Mouse (Mus musculus): ENCODE measurements around the gene Tmem222.

Gene Tmem222

GRCm38 (mm10) chr4:133251214-133251613 is 26.4 kb downstream of the Tmem222 start:
- DNase-seq (ENCODE audit: low read depth), result no peak

GRCm38 (mm10) chr4:133250609-133251008 is 27.0 kb downstream of the Tmem222 start:
- DNase-seq (ENCODE audit: low read depth), result peak; percentile 46

- DNase-seq (ENCODE audit: low read depth), result peak; percentile 52
Measured at GRCm38 (mm10) chr4:133247806-133248449, 29.7 kb downstream of the Tmem222 start.

GRCm38 (mm10) chr4:133247072-133247471 is 30.5 kb downstream of the Tmem222 start:
- DNase-seq (ENCODE audit: low read depth), result no peak

- DNase-seq (ENCODE audit: low read depth), result peak; percentile 91
Measured at GRCm38 (mm10) chr4:133244289-133244688, 33.3 kb downstream of the Tmem222 start.

- DNase-seq (ENCODE audit: low read depth), result no peak
Measured at GRCm38 (mm10) chr4:133243538-133243937, 34.1 kb downstream of the Tmem222 start.

GRCm38 (mm10) chr4:133242710-133243109 is 34.9 kb downstream of the Tmem222 start:
- no peak for DNase-seq (ENCODE audit: low read depth)

GRCm38 (mm10) chr4:133241910-133242309 is 35.7 kb downstream of the Tmem222 start:
- peak; percentile 43 for DNase-seq (ENCODE audit: low read depth)

- DNase-seq (ENCODE audit: low read depth), result peak; percentile 93
Measured at GRCm38 (mm10) chr4:133240934-133241908, 36.4 kb downstream of the Tmem222 start.

- peak; percentile 90 for DNase-seq (ENCODE audit: low read depth)
Measured at GRCm38 (mm10) chr4:133240490-133240921, 37.1 kb downstream of the Tmem222 start, which contains the start of gene Map3k6. Gene Map3k6, plus strand, starts transcription at chr4:133240818.

- peak; percentile 91 for DNase-seq (ENCODE audit: low read depth)
Measured at GRCm38 (mm10) chr4:133237911-133238310, 39.7 kb downstream of the Tmem222 start.

- DNase-seq (ENCODE audit: low read depth), result peak; percentile 54
Measured at GRCm38 (mm10) chr4:133235415-133235814, 42.2 kb downstream of the Tmem222 start.

GRCm38 (mm10) chr4:133234771-133235170 is 42.8 kb downstream of the Tmem222 start:
- DNase-seq (ENCODE audit: low read depth), result no peak

GRCm38 (mm10) chr4:133233285-133233976 is 44.2 kb downstream of the Tmem222 start:
- DNase-seq (ENCODE audit: low read depth), result peak; percentile 74

- DNase-seq (ENCODE audit: low read depth), result no peak
Measured at GRCm38 (mm10) chr4:133229582-133229981, 48.0 kb downstream of the Tmem222 start.

- peak; percentile 34 for DNase-seq (ENCODE audit: low read depth)
Measured at GRCm38 (mm10) chr4:133227636-133228035, 50.0 kb downstream of the Tmem222 start.

- DNase-seq (ENCODE audit: low read depth), result no peak
Measured at GRCm38 (mm10) chr4:133226073-133226472, 51.5 kb downstream of the Tmem222 start.

GRCm38 (mm10) chr4:133223875-133224274 is 53.7 kb downstream of the Tmem222 start:
- no peak for DNase-seq (ENCODE audit: low read depth)

GRCm38 (mm10) chr4:133221701-133222100 is 55.9 kb downstream of the Tmem222 start:
- no peak for DNase-seq (ENCODE audit: low read depth)

- DNase-seq (ENCODE audit: low read depth), result no peak
Measured at GRCm38 (mm10) chr4:133220656-133221055, 56.9 kb downstream of the Tmem222 start.

- DNase-seq (ENCODE audit: low read depth), result no peak
Measured at GRCm38 (mm10) chr4:133218745-133219144, 58.8 kb downstream of the Tmem222 start.

- peak; percentile 55 for DNase-seq (ENCODE audit: low read depth)
Measured at GRCm38 (mm10) chr4:133217641-133218040, 60.0 kb downstream of the Tmem222 start.

Data from 416B (cell line).